Mouse (Mus musculus): ENCODE data around the gene Taldo1. TPM values are rescaled to one million over a fixed set of nuclear protein-coding genes. Genes with fewer than 3 reads are reported as not detected.

Gene Taldo1
- 98.5 TPM for total RNA-seq (2023)

GRCm38 (mm10) chr7:141391625-141392551 lies at the start of gene Taldo1:
Taldo1 (plus strand) TSS chr7:141392199.

DNA sequence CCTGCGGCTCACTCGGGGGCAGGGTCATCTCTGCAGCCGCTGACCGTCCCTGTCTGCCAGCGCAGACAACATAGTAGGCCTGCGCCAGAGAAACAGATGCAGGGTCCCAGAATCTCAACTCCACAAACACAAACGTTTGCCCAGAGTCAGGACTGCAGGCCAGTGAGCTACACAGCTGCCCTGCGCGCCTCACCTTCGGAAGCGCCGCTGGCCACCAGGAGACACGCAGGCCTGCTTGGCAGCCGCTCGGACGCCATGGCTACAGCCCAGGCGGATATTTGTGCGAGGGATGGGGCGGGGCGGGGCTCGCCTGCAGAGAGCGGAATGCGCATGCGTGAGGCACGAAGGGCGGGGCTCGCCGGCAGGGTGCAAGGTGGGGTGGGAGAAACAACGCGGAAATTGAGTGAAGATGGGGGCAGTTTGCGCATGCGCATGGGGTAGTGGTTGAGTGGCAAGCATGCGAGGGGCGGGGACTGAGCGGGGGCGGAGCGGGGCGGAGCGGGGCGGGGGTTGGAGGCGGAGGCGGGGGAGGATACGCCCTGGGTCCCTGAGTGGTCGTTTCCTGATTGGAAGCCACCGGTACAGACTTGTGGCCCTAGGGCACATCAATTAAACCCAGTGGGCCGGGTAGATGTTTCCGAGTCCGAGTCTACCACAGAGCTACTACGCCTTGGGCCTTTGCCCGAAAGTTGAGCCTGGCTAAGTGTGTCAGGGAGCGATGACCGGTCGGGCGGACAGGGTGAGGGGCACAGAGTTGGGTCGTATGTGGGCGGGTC lies 22.0 kb downstream of the Taldo1 start, which contains the start of gene Gatd1:
Gene Gatd1 (minus strand): TSS at position 328 of the 776 bp plus-strand sequence.

DNA sequence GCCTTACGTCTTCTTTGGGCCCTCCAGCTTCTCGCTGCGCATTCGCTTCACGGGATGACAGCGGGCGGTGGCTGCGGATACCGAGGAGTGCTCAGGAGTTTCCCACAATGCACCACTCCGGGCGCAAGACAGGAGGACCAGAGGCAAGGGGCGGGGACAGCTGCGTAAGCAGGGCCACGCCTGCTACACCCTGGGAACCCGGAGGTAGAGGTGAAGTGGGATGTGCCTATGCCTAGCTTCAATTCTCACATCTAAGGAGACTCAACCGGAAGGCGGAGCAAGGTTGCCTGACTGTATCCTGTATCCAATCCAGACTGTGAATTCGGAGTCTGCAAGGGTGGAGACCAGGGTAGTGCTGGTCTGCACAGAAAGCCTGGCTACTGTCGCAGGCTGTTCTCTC lies 37.3 kb downstream of the Taldo1 start, which contains the start of gene Cend1:
Gene Cend1 (minus strand): TSS at position 182 of the 400 bp plus-strand sequence.

DNA sequence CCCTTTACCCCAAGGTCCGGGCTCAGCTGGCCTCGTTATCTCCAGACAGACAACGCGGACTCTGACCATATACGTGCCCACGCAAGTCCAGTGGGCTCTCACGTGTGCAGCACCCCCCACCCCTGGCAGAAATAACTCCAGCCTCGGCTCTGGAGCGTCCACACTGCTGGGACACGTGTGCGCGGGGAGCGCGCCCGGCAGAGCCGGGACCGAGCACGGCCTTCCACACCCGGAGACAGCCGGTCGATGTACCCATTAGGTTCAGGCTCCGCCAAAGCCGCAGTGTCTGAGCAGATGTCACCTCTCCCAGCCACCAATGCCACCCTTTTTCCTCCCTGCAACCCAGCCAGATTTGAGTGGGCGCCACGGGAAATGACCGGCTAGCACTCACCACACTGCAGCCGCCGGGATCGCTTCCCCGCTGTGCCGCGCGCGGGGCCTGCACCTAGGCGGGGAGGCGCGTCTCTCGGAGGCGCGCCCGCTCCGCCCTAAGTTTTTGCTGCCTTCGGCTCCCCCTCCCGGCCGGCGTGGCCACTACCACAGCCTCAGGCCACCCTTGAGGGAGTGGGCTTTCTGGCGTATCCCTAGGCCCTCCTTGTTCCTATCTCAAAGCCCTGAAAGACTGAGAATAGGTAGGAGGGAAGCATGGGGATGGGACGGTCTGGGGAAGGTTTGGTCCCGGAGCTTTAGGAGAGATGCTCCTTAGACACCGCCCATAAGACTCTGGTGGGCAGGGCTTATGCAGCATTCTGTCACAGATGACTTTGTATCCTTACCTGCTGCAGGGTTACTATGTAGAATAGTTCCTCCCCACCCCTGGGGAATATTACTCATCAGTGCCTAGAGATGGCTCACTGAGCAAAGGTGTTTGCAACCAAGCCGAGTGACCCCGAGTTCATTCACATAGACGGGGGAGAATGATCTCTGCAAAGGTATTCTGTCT lies 45.5 kb downstream of the Taldo1 start, which contains the start of gene Slc25a22:
Gene Slc25a22 (minus strand): TSS at position 715 of the 943 bp plus-strand sequence.

DNA sequence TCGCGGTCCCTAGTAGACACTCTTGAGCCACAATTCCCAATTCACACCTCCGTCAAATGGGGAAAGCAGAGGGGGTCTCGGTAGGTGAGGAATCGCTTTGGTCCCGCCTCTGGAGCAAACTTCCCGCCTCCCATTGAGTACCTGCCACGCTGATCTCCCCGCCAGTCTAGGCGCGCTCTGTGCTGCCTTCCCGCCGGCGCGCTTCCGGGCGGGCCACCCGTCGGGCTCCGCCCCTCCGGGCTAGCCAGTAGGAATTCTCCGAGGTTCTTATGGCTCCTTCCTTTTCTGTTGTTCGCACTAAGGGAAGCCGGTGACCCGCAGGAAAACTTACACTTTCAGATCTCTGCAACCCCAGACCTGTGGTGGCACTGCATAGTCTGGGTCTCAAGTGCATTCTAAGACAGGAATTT lies 51.8 kb downstream of the Taldo1 start, which contains the start of gene Pidd1:
Gene Pidd1 (minus strand): TSS at position 198 of the 410 bp plus-strand sequence.

DNA sequence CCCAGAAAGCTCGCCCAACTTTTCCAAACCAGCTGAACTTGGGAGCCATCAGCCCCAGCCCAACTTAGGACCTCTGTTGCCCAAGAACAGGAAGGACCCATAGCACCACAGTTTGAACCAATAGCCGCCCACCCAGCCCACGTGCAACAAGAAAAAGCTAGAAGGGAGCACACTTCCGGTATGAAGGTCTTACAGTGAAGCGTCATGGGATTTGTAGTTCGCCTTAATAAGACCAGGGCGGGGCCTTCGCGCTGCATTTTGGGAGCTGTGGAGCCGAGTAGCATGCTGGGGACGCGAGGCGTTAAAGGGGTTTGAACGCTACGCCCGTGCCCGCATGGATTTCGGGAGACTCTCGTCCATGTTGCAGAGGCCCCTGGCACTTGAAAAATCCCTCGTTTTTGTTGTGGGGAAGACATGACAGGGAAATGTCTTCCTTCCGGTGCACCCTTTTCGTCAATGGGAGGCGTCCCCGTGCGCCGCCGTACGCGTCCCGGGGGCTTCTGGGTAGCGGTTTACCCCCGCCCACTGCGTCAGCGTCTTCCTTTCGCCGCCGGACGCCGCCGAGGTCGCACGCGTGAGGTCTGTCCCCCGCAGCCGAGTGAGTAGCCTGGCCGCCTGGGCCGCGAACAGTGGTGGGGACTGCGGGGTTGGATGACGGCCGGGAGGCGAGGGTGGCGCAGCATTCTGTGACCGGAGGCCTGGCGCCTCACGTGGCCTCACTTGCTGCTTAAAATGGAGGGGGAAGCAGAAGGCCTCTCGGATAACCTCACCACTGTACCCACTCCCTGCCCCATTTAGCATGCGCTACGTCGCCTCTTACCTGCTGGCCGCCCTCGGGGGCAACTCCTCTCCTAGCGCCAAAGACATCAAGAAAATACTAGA lies 55.4 kb downstream of the Taldo1 start, which contains the start of gene Rplp2:
Gene Rplp2 (plus strand): TSS at position 261 of the 882 bp plus-strand sequence.

Other genes starting within 250 kb of the Taldo1 start
- gene Rnh1, start 219.3 kb upstream of the Taldo1 start, total RNA-seq (2023) = 43.4 TPM
- 31.0 TPM for gene Hras, start 198.2 kb upstream of the Taldo1 start, total RNA-seq (2023)
- 4.7 TPM for gene Lrrc56, start 198.0 kb upstream of the Taldo1 start, total RNA-seq (2023)
- 3.3 TPM for gene Lmntd2, start 178.1 kb upstream of the Taldo1 start, total RNA-seq (2023)
- 10.2 TPM for gene Rassf7, start 176.3 kb upstream of the Taldo1 start, total RNA-seq (2023)
- gene Phrf1, start 163.4 kb upstream of the Taldo1 start, total RNA-seq (2023) = 165 TPM
- gene Irf7, start 125.7 kb upstream of the Taldo1 start, total RNA-seq (2023) = 47.4 TPM
- gene Cdhr5, start 115.4 kb upstream of the Taldo1 start, total RNA-seq (2023) = not detected
- gene Sct, start 113.1 kb upstream of the Taldo1 start, total RNA-seq (2023) = not detected
- not detected for gene Drd4, start 100.2 kb upstream of the Taldo1 start, total RNA-seq (2023)
- gene Deaf1, start 64.5 kb upstream of the Taldo1 start, total RNA-seq (2023) = 68.8 TPM
- 24.8 TPM for gene Tmem80, start 64.5 kb upstream of the Taldo1 start, total RNA-seq (2023)
- gene Eps8l2, start 53.3 kb upstream of the Taldo1 start, total RNA-seq (2023) = 0.65 TPM
- 37.5 TPM for gene Gatd1, start 21.9 kb downstream of the Taldo1 start, total RNA-seq (2023)
- gene Cend1, start 37.3 kb downstream of the Taldo1 start, total RNA-seq (2023) = not detected
- gene Slc25a22, start 45.7 kb downstream of the Taldo1 start, total RNA-seq (2023) = 49.9 TPM
- gene Pidd1, start 51.8 kb downstream of the Taldo1 start, total RNA-seq (2023) = 2.7 TPM
- 3,316 TPM for gene Rplp2, start 55.2 kb downstream of the Taldo1 start, total RNA-seq (2023)
- 61.0 TPM for gene Pnpla2, start 63.0 kb downstream of the Taldo1 start, total RNA-seq (2023)
- 1.7 TPM for gene Cracr2b, start 68.9 kb downstream of the Taldo1 start, total RNA-seq (2023)
- 8.9 TPM for gene Cd151, start 75.2 kb downstream of the Taldo1 start, total RNA-seq (2023)
- 19.9 TPM for gene Polr2l, start 82.9 kb downstream of the Taldo1 start, total RNA-seq (2023)
- 2.1 TPM for gene Tspan4, start 83.0 kb downstream of the Taldo1 start, total RNA-seq (2023)
- gene Chid1, start 147.7 kb downstream of the Taldo1 start, total RNA-seq (2023) = 20.9 TPM
- 65.0 TPM for gene Ap2a2, start 170.0 kb downstream of the Taldo1 start, total RNA-seq (2023)